Mouse (Mus musculus) kidney, adult 2 months (tissue): ENCODE results near the gene Dalrd3. TPM values are rescaled to one million over a fixed set of nuclear protein-coding genes. Genes with fewer than 3 reads are reported as not detected.

Experiments
- DNase-seq: peaks from one replicate; pipeline ENCODE4 v3.0.0; 2021
- H3K27ac ChIP-seq: fragments of 200-500 bp; 2 replicates; pipeline ENCODE4 v1.5.1; 2012; ENCODE audit warnings: low read depth, low read length, control low read depth, inconsistent platforms; ENCODE audit not compliant: insufficient read depth
- H3K27me3 ChIP-seq: fragments of 200-500 bp; replicated peaks from 2 replicates; pipeline ENCODE4 v1.6.1; 2012; ENCODE audit warnings: mild to moderate bottlenecking, moderate library complexity, low read length, inconsistent platforms; ENCODE audit not compliant: control insufficient read depth, insufficient read depth
- H3K36me3 ChIP-seq: fragments of 200-500 bp; 2 replicates; pipeline ENCODE4 v1.6.1; 2012; ENCODE audit warnings: mild to moderate bottlenecking, moderate library complexity, low read length, inconsistent platforms; ENCODE audit not compliant: control insufficient read depth, insufficient read depth
- H3K4me1 ChIP-seq: fragments of 200-500 bp; 2 replicates; pipeline ENCODE4 v1.6.1; 2011; ENCODE audit warnings: low read length; ENCODE audit not compliant: control insufficient read depth, insufficient read depth
- H3K4me3 ChIP-seq: fragments of 200-500 bp; 2 replicates; pipeline ENCODE4 v1.5.1; 2011; ENCODE audit warnings: mild to moderate bottlenecking, low read depth, low read length, control low read depth; ENCODE audit not compliant: insufficient read depth
- CTCF ChIP-seq: fragments of 200-500 bp; conservative IDR thresholded peaks from 2 replicates; pipeline ENCODE4 v1.5.1; 2011; ENCODE audit warnings: low read depth, mild to moderate bottlenecking, control low read depth, low read length, moderate library complexity, mixed read lengths; ENCODE audit not compliant: insufficient read depth, insufficient read length
- POLR2A ChIP-seq: fragments of 200-500 bp; IDR thresholded peaks from one replicate; pipeline ENCODE4 v1.6.1; 2011; ENCODE audit warnings: low read depth, low read length, control low read depth
- WGBS: fragments of 180-500 bp; shearing (Covaris S2); methylation state at CpG from one replicate; pipeline ENCODE4 v1.1.7; 2018; 5-methylcytosine and 5-hydroxymethylcytosine counted together
- polyA plus RNA-seq: library from polyadenylated mRNA; depleted of rRNA; stranded (reverse); fragments of >200 nt; gene quantifications from 2 replicates; pipeline ENCODE4 v1.2.3, GENCODE M21; 2012

Dalrd3 gene
- polyA plus RNA-seq, 1 experiment, result 220 TPM

- no peak for DNase-seq
- Histone ChIP-seq H3K27me3 (no peaks in the 10 kb centered on the region), H3K4me3 (no peak overlapping the region), H3K4me1 (peaks cover 3% of the 10 kb centered on the region; the same call in 1 of the 2 replicates), H3K36me3 (peaks cover 26% of the 10 kb centered on the region), H3K27ac (no peak overlapping the region)
- WGBS, result 66% methylated on average over 3 of the region's 3 CpGs
- TF ChIP-seq CTCF (no peak), POLR2A (no peak)
Observed at GRCm38 (mm10) chr9:108545986-108546385, 23.7 kb upstream of the Dalrd3 start.

- no peak overlapping the region for H3K4me3 ChIP-seq
- peaks cover 3% of the 10 kb centered on the region; the same call in 1 of the 2 replicates for H3K4me1 ChIP-seq
- H3K36me3 ChIP-seq, result peaks cover 22% of the 10 kb centered on the region
- H3K27me3 ChIP-seq, result no peaks in the 10 kb centered on the region
- TF ChIP-seq CTCF, result no peak
- no peak for TF ChIP-seq POLR2A
- H3K27ac ChIP-seq, result no peak overlapping the region
- WGBS, result 85% methylated on average over 1 of the region's 1 CpGs
- no peak for DNase-seq
Observed at GRCm38 (mm10) chr9:108546875-108547274, 22.8 kb upstream of the Dalrd3 start.

- H3K4me1 ChIP-seq, result no peaks in the 10 kb centered on the region; the same call in 1 of the 2 replicates
- H3K27me3 ChIP-seq, result no peaks in the 10 kb centered on the region
- no peak overlapping the region for H3K27ac ChIP-seq
- TF ChIP-seq CTCF (no peak), POLR2A (no peak)
- H3K4me3 ChIP-seq, result no peak overlapping the region
- peaks cover 3% of the 10 kb centered on the region; the same call in 1 of the 2 replicates for H3K36me3 ChIP-seq
- WGBS, result 92% methylated on average over 4 of the region's 4 CpGs
- DNase-seq, result no peak
Observed at GRCm38 (mm10) chr9:108559169-108559568, 10.5 kb upstream of the Dalrd3 start.

- H3K36me3 ChIP-seq, result peaks cover 2% of the 10 kb centered on the region; the same call in 1 of the 2 replicates
- DNase-seq, result peak; percentile 97
- peak within 1 kb of the TSS; percentile 57 for H3K4me3 ChIP-seq
- no peaks in the 10 kb centered on the region; the same call in 1 of the 2 replicates for H3K4me1 ChIP-seq
- TF ChIP-seq CTCF (no peak), POLR2A (peak; percentile 82)
- WGBS, result under 1% methylated on average over 53 of the region's 53 CpGs
- H3K27me3 ChIP-seq, result no peaks in the 10 kb centered on the region
- H3K27ac ChIP-seq, result peak within 1 kb of the TSS; percentile 13; the same call in 1 of the 2 replicates
Observed at GRCm38 (mm10) chr9:108560227-108560841, 9.4 kb upstream of the Dalrd3 start, which contains the start of gene Impdh2. Gene Impdh2, plus strand, starts transcription at chr9:108560286.

- 88% methylated on average over 8 of the region's 8 CpGs for WGBS
- no peak for DNase-seq
- TF ChIP-seq CTCF (no peak), POLR2A (no peak)
- Histone ChIP-seq H3K36me3 (no peaks in the 10 kb centered on the region), H3K27me3 (no peaks in the 10 kb centered on the region), H3K4me1 (peaks cover 6% of the 10 kb centered on the region; the same call in 1 of the 2 replicates), H3K4me3 (no peak overlapping the region), H3K27ac (no peak overlapping the region)
Observed at GRCm38 (mm10) chr9:108563671-108564070, 6.0 kb upstream of the Dalrd3 start.

GRCm38 (mm10) chr9:108564131-108564530 is 5.6 kb upstream of the Dalrd3 start:
- no peaks in the 10 kb centered on the region for H3K27me3 ChIP-seq
- H3K4me3 ChIP-seq, result no peak overlapping the region
- H3K4me1 ChIP-seq, result peaks cover 6% of the 10 kb centered on the region; the same call in 1 of the 2 replicates
- TF ChIP-seq POLR2A, result no peak
- no peak for TF ChIP-seq CTCF
- WGBS, result 74% methylated on average over 7 of the region's 7 CpGs
- H3K36me3 ChIP-seq, result no peaks in the 10 kb centered on the region
- no peak overlapping the region for H3K27ac ChIP-seq
- DNase-seq, result no peak

GRCm38 (mm10) chr9:108565881-108566814 is 3.5 kb upstream of the Dalrd3 start:
- Histone ChIP-seq H3K27me3 (no peaks in the 10 kb centered on the region), H3K4me3 (peak overlapping the region; percentile 82), H3K4me1 (peaks cover 10% of the 10 kb centered on the region; the same call in 1 of the 2 replicates), H3K36me3 (no peaks in the 10 kb centered on the region), H3K27ac (peak overlapping the region; percentile 69; the same call in 1 of the 2 replicates)
- TF ChIP-seq POLR2A (no peak), CTCF (no peak)
- WGBS, result 11% methylated on average over 35 of the region's 35 CpGs
- DNase-seq, result no peak
